Mouse (Mus musculus) fat pad, adult 2 months (tissue): ENCODE results near the gene Ddx3y.

Source experiments
- DNase-seq: peaks from one replicate; pipeline ENCODE4 v3.0.0-alpha.2; 2011; ENCODE audit warnings: low read depth, low spot score; ENCODE audit errors: extremely low read depth

The Ddx3y gene

DNA sequence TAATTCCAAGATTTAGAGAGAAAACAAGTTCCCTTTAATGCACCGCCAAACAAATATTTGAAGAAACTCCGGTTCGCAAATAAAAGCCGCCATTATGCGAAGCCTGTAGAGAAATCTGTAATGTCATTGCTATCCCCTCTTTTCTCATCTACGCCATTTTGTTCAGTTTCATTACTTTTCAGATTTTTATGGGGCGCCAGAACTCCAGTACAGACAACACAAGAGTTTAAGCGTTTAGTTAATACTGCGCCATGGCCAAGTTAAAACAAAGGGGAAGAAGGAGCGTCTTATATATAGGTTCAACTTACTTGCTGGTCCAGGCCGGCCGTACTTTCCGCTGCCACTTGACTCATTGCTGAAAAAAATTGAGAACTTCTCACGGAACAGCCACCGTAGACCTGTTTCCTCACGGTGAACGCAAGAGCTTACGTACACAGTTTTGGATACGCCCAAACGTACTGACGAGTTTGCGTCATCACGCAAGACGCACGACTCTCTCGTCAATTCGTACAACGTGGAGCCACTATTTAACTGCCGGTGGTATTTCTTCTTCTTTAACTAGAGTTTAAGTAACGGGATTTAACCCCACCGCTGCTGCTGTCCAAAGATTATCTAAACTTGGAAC lies at the start of gene Ddx3y:
Gene Ddx3y (minus strand): TSS at position 459 of the 625 bp plus-strand sequence.
- peak; percentile 43 for DNase-seq

- no peak for DNase-seq
These were observed 7.3 kb upstream of the Ddx3y start for GRCm38 (mm10) chrY:1293708-1294107.

GRCm38 (mm10) chrY:1285735-1286134 lies 694 bp downstream of the Ddx3y start:
- DNase-seq: no peak

GRCm38 (mm10) chrY:1246117-1246516 lies 40.3 kb downstream of the Ddx3y start:
- DNase-seq: no peak

DNA sequence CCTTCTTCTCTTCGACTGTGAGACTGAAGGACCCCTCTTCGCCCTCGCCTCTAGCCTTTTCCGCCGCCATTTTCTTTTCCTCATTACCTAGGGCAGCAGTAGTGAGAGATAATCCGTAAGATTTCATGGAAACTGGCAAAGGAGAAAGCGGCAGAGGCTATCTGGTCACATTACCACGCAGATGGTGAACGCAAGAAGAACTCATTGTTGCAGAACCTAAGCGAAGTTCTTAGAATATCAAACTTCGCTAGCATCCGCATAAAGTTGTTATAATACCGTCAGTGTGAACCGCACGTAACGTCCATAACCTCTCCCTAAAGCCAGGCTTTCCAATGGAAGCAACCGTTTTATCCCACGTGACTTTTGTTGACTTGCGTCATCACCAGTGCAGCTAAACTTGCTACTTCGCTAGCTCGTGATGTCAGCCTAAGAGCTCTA lies 41.0 kb downstream of the Ddx3y start, which contains the start of gene Uty:
Gene Uty (minus strand): TSS at position 334 of the 438 bp plus-strand sequence.
- peak; percentile 42 for DNase-seq

- no peak for DNase-seq
These were observed 41.5 kb downstream of the Ddx3y start for GRCm38 (mm10) chrY:1244940-1245339.

- DNase-seq: no peak
These were observed 42.0 kb downstream of the Ddx3y start for GRCm38 (mm10) chrY:1244421-1244820.

- DNase-seq: no peak
These were observed 66.4 kb downstream of the Ddx3y start for GRCm38 (mm10) chrY:1220001-1220400.
